Mouse (Mus musculus) C2C12 (cell line): Measurements from ENCODE around the gene Cage1.

Source experiments
- CTCF ChIP-seq: IDR thresholded peaks from one replicate; pipeline ENCODE4 v1.5.1; 2011; ENCODE audit not compliant: control insufficient read depth, insufficient read depth, insufficient read length
- MYOD1 ChIP-seq: IDR thresholded peaks from one replicate; pipeline ENCODE4 v1.6.1; 2011; ENCODE audit warnings: low read depth; ENCODE audit not compliant: control insufficient read depth, insufficient read length
- USF1 ChIP-seq: IDR thresholded peaks from one replicate; pipeline ENCODE4 v1.6.1; 2011; ENCODE audit warnings: low read depth, mild to moderate bottlenecking, control low read depth, moderate library complexity

GRCm38 (mm10) chr13:38025874-38026273, 11.0 kb downstream of the Cage1 start:
- TF ChIP-seq USF1 (no peak), CTCF (no peak), MYOD1 (no peak)
